Mouse (Mus musculus): ENCODE results near the gene Mrpl36. TPM values are rescaled to one million over a fixed set of nuclear protein-coding genes. Genes with fewer than 3 reads are reported as not detected.

Mrpl36 gene
- 80.0 and 88.5 TPM in 2 replicates for polyA plus RNA-seq (2014; fragmentation: Nextera tagmentation; extraction: Ambion mirVana)

GRCm38 (mm10) chr13:73327827-73328698 lies at the start of gene Mrpl36, which contains the start of gene Ndufs6:
TSS of gene Mrpl36 (plus strand) at chr13:73328513.
TSS of gene Ndufs6 (minus strand) at chr13:73328542.
- under 1% methylated on average over 45 of the region's 45 CpGs for WGBS
- peak within 1 kb of the TSS; percentile 66 for H3K9ac ChIP-seq (replicated peaks; ENCODE audit: low read length)
- DNase-seq (peak; percentile 94), ATAC-seq (ENCODE audit: low FRiP score, low TSS enrichment) (peak; percentile 71)
- H3K36me3 ChIP-seq (ENCODE audit: control insufficient read depth, insufficient read depth, low read length), result peaks cover 31% of the 10 kb centered on the region
- peaks cover 25% of the 10 kb centered on the region for H3K4me1 ChIP-seq (ENCODE audit: control insufficient read depth, insufficient read depth, low read length)
- peak within 1 kb of the TSS; percentile 55 for H3K27ac ChIP-seq (replicated peaks; ENCODE audit: low read depth, low read length)
- no peaks in the 10 kb centered on the region for H3K9me3 ChIP-seq (ENCODE audit: control insufficient read depth, low read length)
- H3K27me3 ChIP-seq (ENCODE audit: control insufficient read depth, insufficient read depth, low read length), result no peaks in the 10 kb centered on the region
- peak within 1 kb of the TSS; percentile 74 for H3K4me3 ChIP-seq (replicated peaks; ENCODE audit: low read depth, low read length)
- peak within 1 kb of the TSS; percentile 73 for H3K4me2 ChIP-seq (ENCODE audit: low read length)

- 79% methylated on average over 1 of the region's 1 CpGs for WGBS
- Histone ChIP-seq H3K27me3 (ENCODE audit: control insufficient read depth, insufficient read depth, low read length) (peaks cover 9% of the 10 kb centered on the region), H3K9ac (replicated peaks; ENCODE audit: low read length) (no peak overlapping the region), H3K4me3 (replicated peaks; ENCODE audit: low read depth, low read length) (no peak overlapping the region), H3K27ac (replicated peaks; ENCODE audit: low read depth, low read length) (no peak overlapping the region), H3K4me1 (ENCODE audit: control insufficient read depth, insufficient read depth, low read length) (no peaks in the 10 kb centered on the region), H3K36me3 (ENCODE audit: control insufficient read depth, insufficient read depth, low read length) (no peaks in the 10 kb centered on the region), H3K4me2 (ENCODE audit: low read length) (no peak overlapping the region), H3K9me3 (ENCODE audit: control insufficient read depth, low read length) (no peaks in the 10 kb centered on the region)
- ATAC-seq (ENCODE audit: low FRiP score, low TSS enrichment) (no peak), DNase-seq (no peak)
These were observed 49.1 kb upstream of the Mrpl36 start for GRCm38 (mm10) chr13:73279196-73279595.

- Histone ChIP-seq H3K4me1 (ENCODE audit: control insufficient read depth, insufficient read depth, low read length) (no peaks in the 10 kb centered on the region), H3K4me2 (ENCODE audit: low read length) (no peak overlapping the region), H3K9ac (replicated peaks; ENCODE audit: low read length) (no peak overlapping the region), H3K36me3 (ENCODE audit: control insufficient read depth, insufficient read depth, low read length) (no peaks in the 10 kb centered on the region), H3K27ac (replicated peaks; ENCODE audit: low read depth, low read length) (no peak overlapping the region), H3K27me3 (ENCODE audit: control insufficient read depth, insufficient read depth, low read length) (no peaks in the 10 kb centered on the region), H3K4me3 (replicated peaks; ENCODE audit: low read depth, low read length) (no peak overlapping the region), H3K9me3 (ENCODE audit: control insufficient read depth, low read length) (no peaks in the 10 kb centered on the region)
- DNase-seq, result no peak
- 92% methylated on average over 2 of the region's 2 CpGs for WGBS
- ATAC-seq (ENCODE audit: low FRiP score, low TSS enrichment), result no peak
These were observed 45.9 kb upstream of the Mrpl36 start for GRCm38 (mm10) chr13:73282407-73282806.

- no peaks in the 10 kb centered on the region for H3K4me1 ChIP-seq (ENCODE audit: control insufficient read depth, insufficient read depth, low read length)
- H3K9ac ChIP-seq (replicated peaks; ENCODE audit: low read length), result no peak overlapping the region
- H3K9me3 ChIP-seq (ENCODE audit: control insufficient read depth, low read length), result no peaks in the 10 kb centered on the region
- no peak for ATAC-seq (ENCODE audit: low FRiP score, low TSS enrichment)
- H3K27ac ChIP-seq (replicated peaks; ENCODE audit: low read depth, low read length), result no peak overlapping the region
- DNase-seq, result no peak
- no peaks in the 10 kb centered on the region for H3K36me3 ChIP-seq (ENCODE audit: control insufficient read depth, insufficient read depth, low read length)
- 91% methylated on average over 1 of the region's 1 CpGs for WGBS
- H3K4me3 ChIP-seq (replicated peaks; ENCODE audit: low read depth, low read length), result no peak overlapping the region
- no peaks in the 10 kb centered on the region for H3K27me3 ChIP-seq (ENCODE audit: control insufficient read depth, insufficient read depth, low read length)
- no peak overlapping the region for H3K4me2 ChIP-seq (ENCODE audit: low read length)
These were observed 44.8 kb upstream of the Mrpl36 start for GRCm38 (mm10) chr13:73283534-73283933.

- no peaks in the 10 kb centered on the region for H3K9me3 ChIP-seq (ENCODE audit: control insufficient read depth, low read length)
- H3K36me3 ChIP-seq (ENCODE audit: control insufficient read depth, insufficient read depth, low read length), result no peaks in the 10 kb centered on the region
- H3K9ac ChIP-seq (replicated peaks; ENCODE audit: low read length), result no peak overlapping the region
- no peaks in the 10 kb centered on the region for H3K4me1 ChIP-seq (ENCODE audit: control insufficient read depth, insufficient read depth, low read length)
- ATAC-seq (ENCODE audit: low FRiP score, low TSS enrichment) (no peak), DNase-seq (no peak)
- no peak overlapping the region for H3K4me2 ChIP-seq (ENCODE audit: low read length)
- no peaks in the 10 kb centered on the region for H3K27me3 ChIP-seq (ENCODE audit: control insufficient read depth, insufficient read depth, low read length)
- H3K27ac ChIP-seq (replicated peaks; ENCODE audit: low read depth, low read length), result no peak overlapping the region
- WGBS, result 89% methylated on average over 6 of the region's 6 CpGs
- H3K4me3 ChIP-seq (replicated peaks; ENCODE audit: low read depth, low read length), result no peak overlapping the region
These were observed 38.1 kb upstream of the Mrpl36 start for GRCm38 (mm10) chr13:73290206-73290605.

- Histone ChIP-seq H3K9ac (replicated peaks; ENCODE audit: low read length) (no peak overlapping the region), H3K4me3 (replicated peaks; ENCODE audit: low read depth, low read length) (no peak overlapping the region), H3K36me3 (ENCODE audit: control insufficient read depth, insufficient read depth, low read length) (no peaks in the 10 kb centered on the region), H3K27ac (replicated peaks; ENCODE audit: low read depth, low read length) (no peak overlapping the region), H3K4me1 (ENCODE audit: control insufficient read depth, insufficient read depth, low read length) (no peaks in the 10 kb centered on the region), H3K9me3 (ENCODE audit: control insufficient read depth, low read length) (no peaks in the 10 kb centered on the region), H3K4me2 (ENCODE audit: low read length) (no peak overlapping the region), H3K27me3 (ENCODE audit: control insufficient read depth, insufficient read depth, low read length) (no peaks in the 10 kb centered on the region)
- WGBS, result 48% methylated on average over 2 of the region's 2 CpGs
- no peak for DNase-seq
- ATAC-seq (ENCODE audit: low FRiP score, low TSS enrichment), result no peak
These were observed 37.2 kb upstream of the Mrpl36 start for GRCm38 (mm10) chr13:73291102-73291501.

GRCm38 (mm10) chr13:73298717-73299116 lies 29.6 kb upstream of the Mrpl36 start:
- WGBS, result 75% methylated on average over 4 of the region's 4 CpGs
- H3K9ac ChIP-seq (replicated peaks; ENCODE audit: low read length), result no peak overlapping the region
- no peak overlapping the region for H3K4me3 ChIP-seq (replicated peaks; ENCODE audit: low read depth, low read length)
- no peaks in the 10 kb centered on the region for H3K4me1 ChIP-seq (ENCODE audit: control insufficient read depth, insufficient read depth, low read length)
- H3K36me3 ChIP-seq (ENCODE audit: control insufficient read depth, insufficient read depth, low read length), result no peaks in the 10 kb centered on the region
- no peak overlapping the region for H3K4me2 ChIP-seq (ENCODE audit: low read length)
- DNase-seq (no peak), ATAC-seq (ENCODE audit: low FRiP score, low TSS enrichment) (no peak)
- no peak overlapping the region for H3K27ac ChIP-seq (replicated peaks; ENCODE audit: low read depth, low read length)
- H3K27me3 ChIP-seq (ENCODE audit: control insufficient read depth, insufficient read depth, low read length), result no peaks in the 10 kb centered on the region
- no peaks in the 10 kb centered on the region for H3K9me3 ChIP-seq (ENCODE audit: control insufficient read depth, low read length)

- Histone ChIP-seq H3K36me3 (ENCODE audit: control insufficient read depth, insufficient read depth, low read length) (no peaks in the 10 kb centered on the region), H3K27me3 (ENCODE audit: control insufficient read depth, insufficient read depth, low read length) (no peaks in the 10 kb centered on the region), H3K4me2 (ENCODE audit: low read length) (no peak overlapping the region), H3K9ac (replicated peaks; ENCODE audit: low read length) (no peak overlapping the region), H3K27ac (replicated peaks; ENCODE audit: low read depth, low read length) (no peak overlapping the region), H3K9me3 (ENCODE audit: control insufficient read depth, low read length) (no peaks in the 10 kb centered on the region), H3K4me1 (ENCODE audit: control insufficient read depth, insufficient read depth, low read length) (no peaks in the 10 kb centered on the region), H3K4me3 (replicated peaks; ENCODE audit: low read depth, low read length) (no peak overlapping the region)
- DNase-seq (no peak), ATAC-seq (ENCODE audit: low FRiP score, low TSS enrichment) (no peak)
- WGBS, result 89% methylated on average over 5 of the region's 5 CpGs
These were observed 29.0 kb upstream of the Mrpl36 start for GRCm38 (mm10) chr13:73299322-73299721.

- no peak for ATAC-seq (ENCODE audit: low FRiP score, low TSS enrichment)
- Histone ChIP-seq H3K4me3 (replicated peaks; ENCODE audit: low read depth, low read length) (no peak overlapping the region), H3K4me2 (ENCODE audit: low read length) (no peak overlapping the region), H3K9ac (replicated peaks; ENCODE audit: low read length) (no peak overlapping the region), H3K27ac (replicated peaks; ENCODE audit: low read depth, low read length) (no peak overlapping the region), H3K27me3 (ENCODE audit: control insufficient read depth, insufficient read depth, low read length) (peaks cover 3% of the 10 kb centered on the region; the same call in 1 of the 2 replicates), H3K36me3 (ENCODE audit: control insufficient read depth, insufficient read depth, low read length) (no peaks in the 10 kb centered on the region), H3K4me1 (ENCODE audit: control insufficient read depth, insufficient read depth, low read length) (peaks cover 9% of the 10 kb centered on the region), H3K9me3 (ENCODE audit: control insufficient read depth, low read length) (no peaks in the 10 kb centered on the region)
- DNase-seq, result no peak
- WGBS, result 49% methylated on average over 6 of the region's 6 CpGs
These were observed 23.6 kb upstream of the Mrpl36 start for GRCm38 (mm10) chr13:73304729-73305128.
